Mouse (Mus musculus) heart, adult 18-20 months (tissue): ENCODE results near the gene Cd300ld4. TPM values are rescaled to one million over a fixed set of nuclear protein-coding genes. Genes with fewer than 3 reads are reported as not detected.

ENCODE experiments used
- total RNA-seq, 2 experiments: library from RNA; stranded (reverse); gene quantifications; 2 replicates each; pipeline ENCODE4 v1.2.3; 2021

The Cd300ld4 gene
- total RNA-seq, 2 experiments from 2014 or later = 0.80 TPM; not detected in 1

Other genes starting within 250 kb of the Cd300ld4 start
- not detected for gene Btbd17, start 231.1 kb downstream of the Cd300ld4 start, total RNA-seq
- gene Gpr142, start 228.1 kb downstream of the Cd300ld4 start, total RNA-seq = not detected
- gene Gprc5c, start 175.9 kb downstream of the Cd300ld4 start, total RNA-seq = 1 to 10 TPM; 5.1 to 7.5 TPM
- gene Cd300a, start 137.0 kb downstream of the Cd300ld4 start, total RNA-seq = under 1 TPM; 0.62 to 0.98 TPM
- gene Cd300lb, start 92.6 kb downstream of the Cd300ld4 start, total RNA-seq = under 1 TPM; 0.23 to 0.40 TPM
- not detected for gene Cd300c, start 57.9 kb downstream of the Cd300ld4 start, total RNA-seq
- gene Cd300ld, start 37.1 kb downstream of the Cd300ld4 start, total RNA-seq = 1 to 10 TPM in 1 of 2 experiments, under 1 TPM in 1; 0.95 to 1.7 TPM
- 1 to 10 TPM; 1.4 TPM for gene Cd300c2, start 25.1 kb downstream of the Cd300ld4 start, total RNA-seq
- gene Cd300ld2, start 10.8 kb downstream of the Cd300ld4 start, total RNA-seq = not detected
- gene Cd300ld5, start 10.8 kb upstream of the Cd300ld4 start, total RNA-seq = 1 to 10 TPM; 4.8 to 5.6 TPM
- gene Cd300ld3, start 21.4 kb upstream of the Cd300ld4 start, total RNA-seq = 10 to 100 TPM; 11.4 TPM
- under 1 TPM; 0.25 to 0.39 TPM for gene Cd300e, start 35.2 kb upstream of the Cd300ld4 start, total RNA-seq
- 1 to 10 TPM in 1 of 2 experiments, under 1 TPM in 1; 0.50 to 1.2 TPM for gene Rab37, start 64.4 kb upstream of the Cd300ld4 start, total RNA-seq
- under 1 TPM in 1 of 2 experiments, not detected in 1; 0.36 TPM for gene Cd300lf, start 107.0 kb upstream of the Cd300ld4 start, total RNA-seq
- 1 to 10 TPM; 7.7 to 9.1 TPM for gene Slc9a3r1, start 136.3 kb upstream of the Cd300ld4 start, total RNA-seq
- 10 to 100 TPM; 10.9 to 12.9 TPM for gene Tmem104, start 160.5 kb upstream of the Cd300ld4 start, total RNA-seq
- 10 to 100 TPM; 20.7 to 25.1 TPM for gene Nat9, start 160.8 kb upstream of the Cd300ld4 start, total RNA-seq
- gene Grin2c, start 240.2 kb upstream of the Cd300ld4 start, total RNA-seq = under 1 TPM; 0.27 to 0.41 TPM